Comparison of ENCODE assay signal across 8 mouse cellular contexts in genomic region chr8:121113261-121113660, GRCm38 (mm10). TPM values are rescaled to one million over a fixed set of nuclear protein-coding genes. Genes with fewer than 3 reads are reported as not detected.
DNase-seq lines count a peak whose midpoint lies in the region.

No protein-coding gene starts in this region.

- H3K4me1 ChIP-seq in megakaryocyte, embryonic 14.5 days = peaks cover 44% of the 10 kb centered on the region

- DNase-seq in WW6 (ENCODE audit: low read depth, low spot score) = peak; percentile 93
- peak; percentile 98 to 99 for DNase-seq in cerebellum, postnatal 25 days
- peak; percentile 98 for DNase-seq in frontal cortex, postnatal 36 days (ENCODE audit: low spot score in 2 of 2)
- peak; percentile 98 for DNase-seq in induced T-regulatory cell, adult 2 months (ENCODE audit: low read depth)
- DNase-seq in left cerebral cortex, adult 8-10 months (ENCODE audit: low spot score in 2 of 2) = peak; percentile 81 to 99
- peak; percentile 92 to 95 for DNase-seq in right cerebral cortex, postnatal 10 days (ENCODE audit: low spot score in 2 of 2)
- peak; percentile 96 for DNase-seq in urinary bladder, postnatal 14 days (ENCODE audit: low spot score)

- H3K4me3 ChIP-seq in megakaryocyte, embryonic 14.5 days (replicated peaks) = peak overlapping the region; percentile 40

- H3K27me3 ChIP-seq in megakaryocyte, embryonic 14.5 days (replicated peaks) = peaks cover 66% of the 10 kb centered on the region

- no peaks in the 10 kb centered on the region for H3K36me3 ChIP-seq in megakaryocyte, embryonic 14.5 days (replicated peaks; ENCODE audit: low read length)

- peaks cover 13% of the 10 kb centered on the region for H3K9me3 ChIP-seq in megakaryocyte, embryonic 14.5 days

RNA-seq across cellular contexts. Expression of gene Foxc2, which starts 2.7 kb away (rescaled TPM):
- 1 to 10 TPM; 1.2 to 2.2 (median 1.9) TPM for total RNA-seq in left cerebral cortex, adult 8-10 months (2022)
- polyA plus RNA-seq in megakaryocyte, embryonic 14.5 days (2012; ENCODE audit: insufficient read depth, low replicate concordance) = 0.06 and 1.0 TPM in 2 replicates

RNA-seq across cellular contexts. Expression of gene Mthfsd, which starts 5.1 kb away (rescaled TPM):
- 10 to 100 TPM; 33.9 to 43.3 (median 41.4) TPM for total RNA-seq in left cerebral cortex, adult 8-10 months (2022)
- polyA plus RNA-seq in megakaryocyte, embryonic 14.5 days (2012; ENCODE audit: insufficient read depth, low replicate concordance) = 66.9 and 128 TPM in 2 replicates

RNA-seq across cellular contexts. Expression of gene Foxl1, which starts 14.5 kb away (rescaled TPM):
- under 1 TPM; 0.13 to 0.34 (median 0.15) TPM for total RNA-seq in left cerebral cortex, adult 8-10 months (2022)
- not detected in 2 replicates for polyA plus RNA-seq in megakaryocyte, embryonic 14.5 days (2012; ENCODE audit: insufficient read depth, low replicate concordance)

RNA-seq across cellular contexts. Expression of gene Foxf1, which starts 29.1 kb away (rescaled TPM):
- total RNA-seq in left cerebral cortex, adult 8-10 months (2022) = 1 to 10 TPM in 2 of 4 experiments, under 1 TPM in 2; 0.54 to 1.6 (median 0.84) TPM
- polyA plus RNA-seq in megakaryocyte, embryonic 14.5 days (2012; ENCODE audit: insufficient read depth, low replicate concordance) = not detected in 2 replicates

Comparison
In these comparisons a context has a peak if more than half of its experiments do, and no peak if none do; other contexts are left out.
1. Peak in every context shown above with its lines: DNase-seq and H3K4me3 ChIP-seq.